Mouse (Mus musculus) forebrain, embryonic 11.5 days (tissue): ENCODE data around the gene Prdm8. TPM values are rescaled to one million over a fixed set of nuclear protein-coding genes. Genes with fewer than 3 reads are reported as not detected.
A peak's percentile ranks its signal among the peaks of the same experiment; 100 is the strongest.

Experiments used
- ATAC-seq: fragments of 200-750 bp; cut with Nextera tagmentation; replicated peaks from 2 replicates; pipeline ENCODE4 v1.8.0; 2017; ENCODE audit warnings: moderate TSS enrichment; ENCODE audit not compliant: low FRiP score
- DNase-seq: peaks from one replicate; pipeline ENCODE4 v3.0.0-alpha.2; 2017; ENCODE audit warnings: low spot score
- H3K27ac ChIP-seq: fragments of 300-500 bp; sonication (generic); 2 replicates; pipeline ENCODE4 v1.5.1; 2014; ENCODE audit warnings: low read depth, low read length
- H3K27me3 ChIP-seq: fragments of 300-500 bp; sonication (generic); 2 replicates; pipeline ENCODE4 v1.6.1; 2014; ENCODE audit warnings: mild to moderate bottlenecking, low read length, mixed read lengths; ENCODE audit not compliant: control insufficient read depth, insufficient read depth
- H3K36me3 ChIP-seq: fragments of 300-500 bp; sonication (generic); 2 replicates; pipeline ENCODE4 v1.6.1; 2014; ENCODE audit warnings: mild to moderate bottlenecking, low read length, moderate library complexity, mixed read lengths; ENCODE audit not compliant: control insufficient read depth, insufficient read depth
- H3K4me1 ChIP-seq: fragments of 300-500 bp; sonication (generic); replicated peaks from 2 replicates; pipeline ENCODE4 v1.6.1; 2014; ENCODE audit warnings: low read length, mixed read lengths; ENCODE audit not compliant: control insufficient read depth, insufficient read depth
- H3K4me2 ChIP-seq: fragments of 300-500 bp; sonication (generic); 2 replicates; pipeline ENCODE4 v1.6.1; 2014; ENCODE audit warnings: low read depth, mild to moderate bottlenecking, low read length, moderate library complexity, mixed read lengths; ENCODE audit not compliant: severe bottlenecking
- H3K4me3 ChIP-seq: fragments of 300-500 bp; sonication (generic); 2 replicates; pipeline ENCODE4 v1.5.1; 2014; ENCODE audit warnings: low read depth, low read length
- H3K9ac ChIP-seq: fragments of 300-500 bp; sonication (generic); 2 replicates; pipeline ENCODE4 v1.6.1; 2014; ENCODE audit warnings: low read length
- H3K9me3 ChIP-seq: fragments of 300-500 bp; sonication (generic); 2 replicates; pipeline ENCODE4 v1.6.1; 2016; ENCODE audit warnings: low read length, mixed read lengths; ENCODE audit not compliant: control insufficient read depth
- WGBS: fragments of 180-500 bp; shearing (Covaris S2); extraction: QIAGEN DNeasy Blood & Tissue Kit; methylation state at CpG from one replicate; pipeline ENCODE4 v1.1.7; 2014; 5-methylcytosine and 5-hydroxymethylcytosine counted together
- polyA plus RNA-seq: library from polyadenylated mRNA; unstranded; fragments of >200 nt; fragmentation: Nextera tagmentation; extraction: Ambion mirVana; gene quantifications from 2 replicates; pipeline ENCODE4 v1.2.1, GENCODE M21; 2014

The Prdm8 gene
- polyA plus RNA-seq, 1 experiment from 2014 or later: 0.96 TPM

DNA sequence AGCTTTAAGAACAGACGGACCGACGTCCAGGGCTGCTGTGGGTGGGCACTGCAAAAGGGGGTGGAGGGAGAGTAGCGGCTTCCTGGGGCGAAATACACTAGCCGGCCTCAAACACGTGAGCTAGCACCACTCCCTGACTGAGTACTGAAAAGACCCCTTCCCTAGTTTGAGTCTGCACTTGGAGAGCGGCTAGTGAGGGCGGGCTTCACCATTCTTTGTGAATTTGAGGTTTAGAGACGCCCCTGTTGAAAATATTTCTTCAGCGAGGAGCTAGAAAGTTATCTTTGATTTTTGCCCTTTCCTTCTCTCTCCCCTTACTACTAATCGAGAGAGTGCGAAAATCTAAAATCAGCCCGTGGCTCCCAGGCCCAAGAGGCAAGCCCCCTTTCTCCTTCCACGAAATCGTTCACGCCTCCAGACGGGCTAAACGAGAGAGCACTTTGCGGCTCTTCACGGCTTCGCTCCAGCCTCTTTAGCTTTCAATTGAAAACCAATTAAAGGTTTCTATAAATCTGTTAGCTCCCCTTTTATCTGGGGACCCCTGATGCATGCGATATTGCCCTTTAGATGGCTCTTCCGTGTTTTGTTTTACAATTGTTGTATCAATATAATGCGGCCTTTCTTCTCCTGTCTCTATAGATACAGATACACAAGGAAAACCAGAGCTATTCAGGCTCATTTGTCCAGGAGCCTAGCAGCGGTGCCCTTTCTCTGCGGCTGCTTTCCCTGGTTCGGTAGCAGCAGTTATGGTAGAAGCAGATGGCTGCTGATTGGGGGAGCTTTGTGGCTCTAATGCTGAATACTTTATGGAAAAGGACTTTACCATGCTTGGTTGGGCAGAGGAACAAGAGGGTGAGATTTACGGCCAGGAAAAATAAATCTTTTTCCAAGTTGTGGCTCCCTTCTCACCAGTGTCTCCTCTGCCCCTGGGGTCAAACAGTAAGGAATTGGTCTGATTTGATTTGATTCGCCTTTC is 2.7 kb downstream of the Prdm8 start:
- ATAC-seq (0 out of 2 replicates have a peak, but pooled peaks have one; percentile 6), DNase-seq (peak; percentile 56)
- peaks cover 74% of the 10 kb centered on the region for H3K27me3 ChIP-seq
- H3K4me3 ChIP-seq: no peak overlapping the region
- H3K27ac ChIP-seq: no peak overlapping the region
- H3K4me1 ChIP-seq: peaks cover 9% of the 10 kb centered on the region
- WGBS: under 1% methylated on average over 30 of the region's 30 CpGs
- H3K9me3 ChIP-seq: no peaks in the 10 kb centered on the region
- no peaks in the 10 kb centered on the region for H3K36me3 ChIP-seq
- no peak overlapping the region for H3K9ac ChIP-seq
- H3K4me2 ChIP-seq: peak overlapping the region; percentile 72; the same call in 1 of the 2 replicates

DNA sequence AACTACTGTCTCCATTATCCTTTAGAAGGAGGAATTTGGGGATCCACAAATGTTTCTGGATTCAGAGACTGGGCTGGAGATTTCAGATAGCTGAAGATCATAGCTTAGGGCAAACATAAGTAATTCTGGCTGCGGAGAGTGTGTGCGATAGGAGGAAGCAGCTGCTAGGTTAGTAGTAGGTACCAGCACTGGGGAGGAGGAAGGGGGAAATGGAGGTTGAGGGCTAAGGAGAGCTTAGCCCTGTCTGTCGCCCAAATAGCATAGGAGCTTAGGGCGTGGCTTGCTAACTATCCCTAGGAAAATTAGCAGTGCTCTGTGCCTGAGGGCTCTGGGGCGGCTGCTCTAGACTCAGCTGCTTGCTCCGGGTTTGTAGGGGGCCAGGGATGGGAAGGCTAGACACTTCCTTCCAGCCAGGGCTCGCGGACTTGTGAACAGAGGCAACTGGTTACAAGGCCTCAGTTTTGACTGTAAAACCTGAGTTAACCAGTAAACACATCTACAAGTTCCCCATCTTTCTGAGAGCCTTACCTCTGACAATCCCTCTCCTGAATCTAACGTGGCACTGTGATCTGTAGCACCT is 4.7 kb downstream of the Prdm8 start:
- H3K9me3 ChIP-seq: no peaks in the 10 kb centered on the region
- no peak for ATAC-seq
- 1% methylated on average over 9 of the region's 9 CpGs for WGBS
- H3K4me1 ChIP-seq: peaks cover 6% of the 10 kb centered on the region
- no peak overlapping the region for H3K4me3 ChIP-seq
- peak; percentile 56 for DNase-seq
- no peaks in the 10 kb centered on the region for H3K36me3 ChIP-seq
- no peak overlapping the region for H3K4me2 ChIP-seq
- peaks cover 68% of the 10 kb centered on the region for H3K27me3 ChIP-seq
- H3K9ac ChIP-seq: no peak overlapping the region
- no peak overlapping the region for H3K27ac ChIP-seq

DNA sequence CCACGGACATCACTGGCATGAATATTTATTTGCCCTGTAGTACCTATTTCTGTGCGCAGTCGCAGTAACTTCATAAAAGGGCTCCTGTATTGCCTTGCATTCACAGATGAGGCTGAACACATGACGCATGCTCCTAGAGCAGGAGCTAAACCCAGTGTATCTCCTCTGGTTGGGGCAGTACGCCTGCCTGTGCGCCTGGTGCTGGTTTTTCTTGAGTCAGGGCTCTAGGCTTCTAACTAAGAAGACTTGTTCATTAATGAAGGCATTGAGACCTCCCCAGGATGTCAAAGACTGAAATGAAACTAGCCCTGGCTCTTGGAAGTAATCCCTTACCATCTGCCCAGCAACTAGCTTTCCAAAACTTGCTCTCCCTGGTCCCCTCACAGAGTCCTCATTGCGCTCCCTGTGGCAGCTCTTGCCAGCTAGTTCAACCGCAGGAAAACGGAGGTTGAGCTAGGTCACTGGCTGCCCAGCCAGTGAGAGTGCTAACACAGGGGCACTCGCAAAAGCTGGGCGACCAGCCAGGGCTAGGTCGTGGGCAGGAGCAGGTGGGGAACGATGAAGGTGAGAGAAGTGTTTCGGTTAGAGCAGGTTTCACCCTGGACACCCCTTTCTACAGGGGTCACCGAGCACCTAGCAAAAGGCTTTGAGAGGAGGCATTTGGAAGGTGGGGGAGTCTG is 5.6 kb downstream of the Prdm8 start:
- Histone ChIP-seq H3K27ac (no peak overlapping the region), H3K9ac (no peak overlapping the region), H3K27me3 (peaks cover 63% of the 10 kb centered on the region), H3K9me3 (no peaks in the 10 kb centered on the region), H3K4me2 (no peak overlapping the region), H3K4me3 (no peak overlapping the region), H3K4me1 (peaks cover 6% of the 10 kb centered on the region; the same call in 1 of the 2 replicates), H3K36me3 (no peaks in the 10 kb centered on the region)
- no peak for ATAC-seq
- 3% methylated on average over 15 of the region's 15 CpGs for WGBS
- DNase-seq: peak; percentile 47

DNA sequence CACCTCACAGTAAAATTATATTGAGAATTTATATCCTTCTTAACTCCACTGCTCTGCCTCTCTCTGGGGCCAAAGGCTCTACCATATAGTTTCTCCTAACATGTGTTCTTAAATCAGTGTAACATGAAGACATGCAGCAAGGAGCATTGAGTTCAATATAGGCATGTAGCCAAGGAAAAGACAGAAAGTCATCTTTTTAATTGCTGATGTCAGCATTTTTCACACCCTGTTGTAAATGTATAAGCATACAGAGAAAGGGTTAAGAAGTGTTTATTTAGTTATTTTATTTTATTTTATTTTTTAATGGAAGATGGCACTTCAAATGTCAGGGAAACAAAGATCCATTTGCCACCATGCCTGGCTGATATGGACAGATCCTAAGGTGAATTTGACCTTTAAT is 6.7 kb downstream of the Prdm8 start:
- no peak overlapping the region for H3K4me2 ChIP-seq
- peaks cover 6% of the 10 kb centered on the region; the same call in 1 of the 2 replicates for H3K4me1 ChIP-seq
- no peak overlapping the region for H3K4me3 ChIP-seq
- no peaks in the 10 kb centered on the region for H3K36me3 ChIP-seq
- H3K9ac ChIP-seq: no peak overlapping the region
- ATAC-seq: no peak
- no peaks in the 10 kb centered on the region for H3K9me3 ChIP-seq
- no peak overlapping the region for H3K27ac ChIP-seq
- peaks cover 70% of the 10 kb centered on the region for H3K27me3 ChIP-seq
- no peak for DNase-seq

DNA sequence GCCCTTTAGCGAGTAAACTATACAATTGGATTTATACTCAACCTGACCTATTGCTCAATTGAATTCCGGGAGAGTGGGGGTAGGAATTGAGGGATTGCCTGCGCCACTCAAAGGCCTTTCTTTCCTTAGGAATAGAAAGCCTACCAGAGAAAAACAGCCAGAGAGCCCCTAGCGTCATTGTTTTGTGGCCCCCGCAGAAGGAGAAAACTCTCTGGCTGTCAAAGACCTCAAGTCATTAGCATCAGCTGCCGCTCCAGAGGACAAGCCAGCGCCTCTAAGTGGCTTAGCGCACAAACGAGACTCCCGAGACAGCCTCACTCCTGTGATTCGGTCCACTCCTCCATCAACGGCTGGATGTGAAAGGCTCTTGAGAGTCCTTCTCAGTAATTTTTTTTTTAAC is 12.6 kb downstream of the Prdm8 start:
- under 1% methylated on average over 12 of the region's 12 CpGs for WGBS
- H3K4me1 ChIP-seq: peaks cover 18% of the 10 kb centered on the region
- ATAC-seq: peak; percentile 36

DNA sequence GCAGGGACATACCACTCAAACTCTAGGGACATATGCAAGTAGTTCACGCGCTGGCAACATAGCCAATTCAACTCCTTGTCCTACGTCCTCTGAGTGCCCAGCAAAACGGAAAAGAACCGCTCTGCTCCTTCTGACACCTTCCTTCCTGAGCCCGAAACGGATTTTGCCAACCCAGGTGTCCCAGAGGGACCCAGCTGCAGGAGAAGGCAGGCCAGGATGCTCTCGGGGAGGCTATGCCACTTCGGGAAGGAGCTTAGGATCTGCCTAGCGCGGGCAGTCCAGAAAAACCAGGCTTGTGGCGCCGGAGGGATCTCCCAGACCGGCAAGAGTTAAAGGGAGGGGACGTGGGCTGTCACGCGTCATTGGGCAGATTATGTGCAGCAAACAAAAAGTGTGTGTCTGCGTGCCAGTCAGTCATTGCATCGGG is 13.5 kb downstream of the Prdm8 start:
- Histone ChIP-seq H3K9ac (no peak overlapping the region), H3K4me3 (peak overlapping the region; percentile 25), H3K27ac (no peak overlapping the region), H3K36me3 (no peaks in the 10 kb centered on the region), H3K9me3 (no peaks in the 10 kb centered on the region), H3K27me3 (peaks cover 72% of the 10 kb centered on the region), H3K4me1 (peaks cover 20% of the 10 kb centered on the region), H3K4me2 (peak overlapping the region; percentile 57)
- DNase-seq (peak; percentile 77), ATAC-seq (peak; percentile 47)
- WGBS: under 1% methylated on average over 19 of the region's 19 CpGs

More for the DNA sequence above, 12.6 kb downstream of the Prdm8 start:
- H3K4me3 ChIP-seq: no peak overlapping the region
- H3K36me3 ChIP-seq: no peaks in the 10 kb centered on the region
- no peak for DNase-seq
- H3K4me2 ChIP-seq: peak overlapping the region; percentile 27; the same call in 1 of the 2 replicates
- no peaks in the 10 kb centered on the region for H3K9me3 ChIP-seq
- H3K9ac ChIP-seq: no peak overlapping the region
- H3K27ac ChIP-seq: no peak overlapping the region
- H3K27me3 ChIP-seq: peaks cover 72% of the 10 kb centered on the region

DNA sequence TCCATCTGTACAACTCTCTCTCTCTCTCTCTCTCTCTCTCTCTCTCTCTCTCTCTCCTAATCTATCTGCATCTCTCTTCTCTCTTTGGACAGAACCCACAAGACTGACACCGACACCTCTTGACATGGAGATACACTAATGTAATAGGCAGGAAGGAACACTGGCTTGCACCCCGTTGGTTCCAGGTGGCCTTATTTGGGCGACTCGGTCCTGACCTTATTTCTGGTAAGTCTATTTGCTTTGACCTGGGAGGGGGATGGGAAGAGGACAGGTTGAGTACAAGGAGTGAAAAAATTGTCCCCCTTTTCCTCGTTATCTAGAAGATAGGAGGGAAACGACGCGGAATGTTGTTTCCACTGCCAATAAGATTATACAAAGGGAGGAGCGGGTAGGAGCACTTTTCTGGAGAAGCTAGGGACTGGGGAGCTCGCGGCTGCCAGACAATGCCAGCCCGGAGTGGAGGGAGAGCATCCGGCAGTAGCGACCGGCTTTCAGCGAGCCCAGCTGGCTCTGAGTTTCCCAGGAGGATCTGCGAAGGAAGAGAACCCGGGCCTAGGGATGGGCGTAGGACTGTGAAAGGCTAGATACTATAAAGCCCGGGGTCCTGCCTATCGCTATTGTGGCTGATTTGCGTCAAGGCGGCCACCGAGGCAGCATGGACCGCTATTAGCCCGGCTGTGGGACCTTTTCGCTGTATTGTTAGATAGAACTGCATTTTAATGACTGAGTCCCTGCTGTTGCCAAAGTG is 14.1 kb downstream of the Prdm8 start:
- Histone ChIP-seq H3K9ac (peak overlapping the region; percentile 32; the same call in 1 of the 2 replicates), H3K36me3 (no peaks in the 10 kb centered on the region), H3K4me3 (peak overlapping the region; percentile 25), H3K9me3 (no peaks in the 10 kb centered on the region), H3K4me2 (peak overlapping the region; percentile 57), H3K4me1 (peaks cover 20% of the 10 kb centered on the region), H3K27me3 (peaks cover 75% of the 10 kb centered on the region), H3K27ac (no peak overlapping the region)
- DNase-seq (peak; percentile 73), ATAC-seq (peak; percentile 16)
- WGBS: under 1% methylated on average over 27 of the region's 27 CpGs
